Mouse (Mus musculus) G1E (cell line): ENCODE results near the gene Ncan. TPM values are rescaled to one million over a fixed set of nuclear protein-coding genes. Genes with fewer than 3 reads are reported as not detected.

Experiments
- ATAC-seq: 2 replicates; pipeline ENCODE4 v1.8.0; 2016; ENCODE audit warnings: mild to moderate bottlenecking; ENCODE audit not compliant: insufficient number of reproducible peaks, poor library complexity, low FRiP score, severe bottlenecking; ENCODE audit errors: extremely low read depth
- DNase-seq: peaks from one replicate; pipeline ENCODE4 v3.0.0; 2012; ENCODE audit warnings: low spot score
- H3K27me3 ChIP-seq: 2 replicates; pipeline ENCODE4 v1.6.1; 2012; ENCODE audit warnings: mild to moderate bottlenecking, low read length, inconsistent platforms; ENCODE audit not compliant: insufficient read depth
- H3K36me3 ChIP-seq: replicated peaks from 2 replicates; pipeline ENCODE3; 2012; ENCODE audit warnings: mild to moderate bottlenecking, inconsistent platforms
- H3K4me1 ChIP-seq: 2 replicates; pipeline ENCODE4 v1.6.1; 2012; ENCODE audit warnings: low read depth, low read length, inconsistent platforms, mixed read lengths; ENCODE audit not compliant: insufficient read depth
- H3K4me3 ChIP-seq: 2 replicates; pipeline ENCODE4 v1.5.1; 2012; ENCODE audit warnings: low read depth, mild to moderate bottlenecking, inconsistent platforms, low read length, moderate library complexity, mixed read lengths
- H3K9me3 ChIP-seq: replicated peaks from 2 replicates; pipeline ENCODE4 v1.6.1; 2012; ENCODE audit warnings: inconsistent platforms
- CTCF ChIP-seq: IDR thresholded peaks from 2 replicates; pipeline ENCODE4 v1.5.1; 2012; ENCODE audit warnings: low read depth, low read length, inconsistent platforms, mixed read lengths
- GATA1 ChIP-seq: IDR thresholded peaks from 2 replicates; pipeline ENCODE4 v1.6.1; 2012; ENCODE audit warnings: borderline replicate concordance, low read length, inconsistent platforms, mixed read lengths
- GATA2 ChIP-seq: IDR thresholded peaks from 2 replicates; pipeline ENCODE4 v1.6.1; 2012; ENCODE audit warnings: low read depth, low read length, inconsistent platforms, borderline replicate concordance
- POLR2AphosphoS5 ChIP-seq: IDR thresholded peaks from 2 replicates; pipeline ENCODE4 v1.6.1; 2012; ENCODE audit warnings: low read depth, low read length, inconsistent platforms; ENCODE audit not compliant: insufficient replicate concordance
- TAL1 ChIP-seq: conservative IDR thresholded peaks from 2 replicates; pipeline ENCODE4 v1.6.1; 2012; ENCODE audit warnings: low read depth, low read length, inconsistent platforms, mixed read lengths
- polyA plus RNA-seq: library from polyadenylated mRNA; stranded (reverse); fragments of >175 nt; gene quantifications from 2 replicates; pipeline ENCODE4 v1.2.3, GENCODE M21; 2012
- total RNA-seq, 2 experiments: library from RNA; stranded (forward) in 1 of 2; stranded (reverse) in 1 of 2; fragments of 200-1000 nt in 1 of 2; fragments of >200 nt in 1 of 2; fragmentation: Nextera tagmentation in 1 of 2; gene quantifications; 2 replicates each; pipeline ENCODE4 v1.2.3; 2014 to 2017

Gene Ncan
- total and polyA plus RNA-seq, 3 experiments, result 0.05 TPM; not detected in 2

GRCm38 (mm10) chr8:70129309-70129952 is 8.8 kb upstream of the Ncan start:
- peaks cover 28% of the 10 kb centered on the region for H3K4me1 ChIP-seq

GRCm38 (mm10) chr8:70128435-70128834 is 7.8 kb upstream of the Ncan start:
- ATAC-seq (no peak), DNase-seq (no peak)
- Histone ChIP-seq H3K36me3 (peaks cover 16% of the 10 kb centered on the region), H3K27me3 (peaks cover 23% of the 10 kb centered on the region), H3K4me3 (no peak overlapping the region), H3K4me1 (peaks cover 27% of the 10 kb centered on the region), H3K9me3 (no peaks in the 10 kb centered on the region)
- TF ChIP-seq CTCF (no peak), POLR2AphosphoS5 (no peak), TAL1 (no peak), GATA1 (no peak), GATA2 (no peak)

More at GRCm38 (mm10) chr8:70129309-70129952, 8.8 kb upstream of the Ncan start:
- DNase-seq (no peak), ATAC-seq (no peak)
- H3K4me3 ChIP-seq, result no peak overlapping the region
- H3K36me3 ChIP-seq, result peaks cover 26% of the 10 kb centered on the region
- TF ChIP-seq POLR2AphosphoS5, result no peak
- TF ChIP-seq CTCF, result no peak
- no peak for TF ChIP-seq GATA1
- TF ChIP-seq GATA2, result no peak
- no peak for TF ChIP-seq TAL1
- peaks cover 18% of the 10 kb centered on the region for H3K27me3 ChIP-seq
- no peaks in the 10 kb centered on the region for H3K9me3 ChIP-seq

GRCm38 (mm10) chr8:70124992-70125391 is 4.3 kb upstream of the Ncan start:
- Histone ChIP-seq H3K4me1 (peaks cover 4% of the 10 kb centered on the region), H3K36me3 (no peaks in the 10 kb centered on the region), H3K9me3 (no peaks in the 10 kb centered on the region), H3K4me3 (no peak overlapping the region), H3K27me3 (peaks cover 30% of the 10 kb centered on the region)
- ATAC-seq, result no peak
- TF ChIP-seq TAL1 (no peak), CTCF (no peak)
- DNase-seq, result no peak

- DNase-seq, result no peak
- H3K4me1 ChIP-seq, result peaks cover 2% of the 10 kb centered on the region; the same call in 1 of the 2 replicates
- no peak for TF ChIP-seq GATA1
- no peak for TF ChIP-seq POLR2AphosphoS5
- no peak for TF ChIP-seq CTCF
- TF ChIP-seq GATA2, result no peak
- no peak for TF ChIP-seq TAL1
- no peaks in the 10 kb centered on the region for H3K36me3 ChIP-seq
- H3K27me3 ChIP-seq, result peaks cover 37% of the 10 kb centered on the region
- no peak overlapping the region for H3K4me3 ChIP-seq
- no peak for ATAC-seq
- H3K9me3 ChIP-seq, result no peaks in the 10 kb centered on the region
These were observed 2.2 kb upstream of the Ncan start for GRCm38 (mm10) chr8:70122863-70123262.

- H3K4me3 ChIP-seq, result no peak overlapping the region
- DNase-seq, result no peak
- H3K36me3 ChIP-seq, result no peaks in the 10 kb centered on the region
- H3K9me3 ChIP-seq, result no peaks in the 10 kb centered on the region
- peaks cover 39% of the 10 kb centered on the region for H3K27me3 ChIP-seq
- TF ChIP-seq POLR2AphosphoS5 (no peak), GATA2 (no peak), CTCF (no peak), GATA1 (no peak), TAL1 (no peak)
- H3K4me1 ChIP-seq, result 0 out of 2 replicates have a peak, but pooled peaks cover 2% of the 10 kb centered on the region
- no peak for ATAC-seq
These were observed 1.7 kb downstream of the Ncan start for GRCm38 (mm10) chr8:70118726-70119700.

- DNase-seq, result peak; percentile 64
- Histone ChIP-seq H3K27me3 (peaks cover 37% of the 10 kb centered on the region), H3K4me3 (no peak overlapping the region), H3K9me3 (no peaks in the 10 kb centered on the region), H3K4me1 (0 out of 2 replicates have a peak, but pooled peaks cover 2% of the 10 kb centered on the region), H3K36me3 (no peaks in the 10 kb centered on the region)
- ATAC-seq, result no peak
- TF ChIP-seq POLR2AphosphoS5, result no peak
- TF ChIP-seq TAL1, result no peak
- TF ChIP-seq CTCF, result no peak
- no peak for TF ChIP-seq GATA1
- TF ChIP-seq GATA2, result no peak
These were observed 3.1 kb downstream of the Ncan start for GRCm38 (mm10) chr8:70117611-70118010.
